Mouse (Mus musculus) right cerebral cortex, adult 2 months (tissue): ENCODE results near the gene Apba1.
A peak's percentile ranks its signal among the peaks of the same experiment; 100 is the strongest.

ENCODE experiments used
- DNase-seq, 2 experiments: peaks; one replicate each; pipeline ENCODE4 v3.0.0; 2021 to 2022; ENCODE audit warnings: low spot score in 2 of 2

Apba1 gene

DNA sequence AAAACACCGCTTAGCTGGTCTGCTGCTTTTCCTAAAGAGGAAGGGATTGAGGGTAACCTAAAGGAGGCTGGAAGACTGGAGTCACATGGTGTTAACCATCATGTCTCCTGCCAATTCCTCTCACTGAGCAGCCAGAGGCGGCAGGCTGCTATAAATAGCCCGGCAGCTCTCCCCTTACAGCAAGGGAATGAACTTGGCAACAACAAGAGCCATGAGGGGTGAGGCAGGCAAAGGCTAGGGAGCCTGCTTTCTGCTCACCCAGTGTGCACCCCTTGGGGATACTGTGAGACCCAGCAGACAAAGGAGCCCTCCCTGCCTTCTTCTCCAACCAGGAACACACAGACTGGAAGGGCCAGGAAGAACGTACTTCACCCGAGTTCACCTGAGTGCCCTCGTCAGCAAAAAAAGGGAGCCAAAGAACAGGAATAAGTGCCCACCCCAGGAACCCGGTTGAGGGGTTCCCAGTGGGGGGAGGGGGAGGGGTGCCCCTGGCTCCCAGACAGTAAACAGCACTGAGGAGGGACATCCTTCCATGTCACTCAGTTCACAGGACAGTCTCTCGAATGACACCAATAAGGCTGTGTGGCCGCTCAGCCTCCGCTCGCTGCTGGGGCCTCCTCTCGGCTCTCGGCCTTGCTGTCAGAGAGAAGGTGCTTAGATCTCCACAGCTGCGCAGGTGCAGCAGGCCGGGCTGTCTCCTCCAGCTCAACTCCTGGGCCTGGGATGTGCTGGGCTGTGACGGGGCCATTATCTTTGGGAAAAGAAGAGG is 214.4 kb downstream of the Apba1 start:
- peak in 1 of 2 experiments; percentile 13 for DNase-seq

DNA sequence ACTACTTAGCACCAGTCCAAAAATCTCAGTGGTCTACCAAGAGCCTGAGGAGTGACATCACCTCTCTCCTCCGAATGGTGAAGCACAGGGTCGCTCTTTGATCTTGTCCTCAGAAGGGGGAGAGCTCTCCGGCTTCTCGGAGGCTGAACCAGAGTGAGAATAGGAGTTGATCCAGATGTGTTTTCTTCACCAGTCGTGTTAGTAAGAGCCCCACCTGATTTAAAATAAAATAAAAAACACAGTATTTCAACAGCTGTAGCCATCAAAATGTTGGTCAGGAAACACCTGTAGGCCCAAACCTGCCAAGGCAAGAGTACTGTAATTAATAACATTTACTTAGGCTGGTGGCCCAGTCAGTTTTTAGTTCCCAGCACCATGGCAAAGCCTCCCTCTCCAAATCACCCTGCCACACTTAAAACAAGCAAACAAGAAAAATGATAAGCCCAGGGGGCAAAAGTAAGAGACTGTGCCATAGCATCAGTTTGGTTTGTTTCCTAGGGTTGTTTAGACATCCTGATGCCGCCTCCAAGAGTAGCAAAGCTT is 219.3 kb downstream of the Apba1 start:
- DNase-seq: no peak

GRCm38 (mm10) chr19:23980598-23980997 is 221.9 kb downstream of the Apba1 start:
- peak; percentile 54 to 61 for DNase-seq

DNA sequence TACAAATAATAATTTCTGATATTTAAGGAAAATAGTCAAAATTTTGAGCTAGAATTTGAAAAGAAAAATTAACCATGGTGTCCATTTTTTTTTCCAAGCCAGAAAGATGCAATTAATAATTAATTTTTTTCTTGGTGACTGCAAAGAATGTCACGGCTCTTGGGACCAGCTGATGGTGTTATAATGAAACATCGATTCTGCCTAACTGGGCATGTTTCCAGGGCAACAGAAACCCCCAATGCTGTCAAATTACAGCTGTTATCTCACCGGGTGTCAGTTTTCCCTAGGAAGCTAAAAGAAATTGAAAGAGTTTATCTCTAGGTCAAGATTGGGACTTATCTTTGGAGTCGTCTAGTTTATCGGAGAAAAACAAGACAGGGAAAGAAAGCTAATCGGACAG is 225.5 kb downstream of the Apba1 start:
- DNase-seq: no peak

- DNase-seq: no peak
Measured at GRCm38 (mm10) chr19:23987291-23987690, 228.6 kb downstream of the Apba1 start.

- no peak for DNase-seq
Measured at GRCm38 (mm10) chr19:23988166-23988565, 229.5 kb downstream of the Apba1 start.

- no peak for DNase-seq
Measured at GRCm38 (mm10) chr19:23995766-23996399, 237.2 kb downstream of the Apba1 start.
